Mouse (Mus musculus) midbrain, embryonic 11.5 days (tissue): ENCODE data around the gene Cnot3. TPM values are rescaled to one million over a fixed set of nuclear protein-coding genes. Genes with fewer than 3 reads are reported as not detected.
A peak's percentile ranks its signal among the peaks of the same experiment; 100 is the strongest.
"Not testable (repeated sequence)": the region's sequence is repeated elsewhere in the genome, so short reads cannot be mapped to it uniquely, and the experiment has no call there.

Experiments
- ATAC-seq: fragments of 200-750 bp; cut with Nextera tagmentation; 2 replicates; pipeline ENCODE4 v1.8.0; 2017; ENCODE audit warnings: moderate TSS enrichment, moderate library complexity; ENCODE audit not compliant: low FRiP score
- DNase-seq: peaks from one replicate; pipeline ENCODE4 v3.0.0; 2015; ENCODE audit warnings: low spot score; ENCODE audit errors: missing footprints
- H3K27ac ChIP-seq: fragments of 300-500 bp; sonication (generic); 2 replicates; pipeline ENCODE4 v1.5.1; 2014; ENCODE audit warnings: low read depth, low read length
- H3K27me3 ChIP-seq: fragments of 300-500 bp; sonication (generic); 2 replicates; pipeline ENCODE4 v1.6.1; 2014; ENCODE audit warnings: mild to moderate bottlenecking, low read length, moderate library complexity, mixed read lengths; ENCODE audit not compliant: control insufficient read depth, insufficient read depth
- H3K36me3 ChIP-seq: fragments of 300-500 bp; sonication (generic); 2 replicates; pipeline ENCODE4 v1.6.1; 2014; ENCODE audit warnings: mild to moderate bottlenecking, low read length, moderate library complexity, mixed read lengths; ENCODE audit not compliant: control insufficient read depth, insufficient read depth
- H3K4me1 ChIP-seq: fragments of 300-500 bp; sonication (generic); 2 replicates; pipeline ENCODE4 v1.6.1; 2014; ENCODE audit warnings: low read length; ENCODE audit not compliant: control insufficient read depth, insufficient read depth
- H3K4me2 ChIP-seq: fragments of 300-500 bp; sonication (generic); 2 replicates; pipeline ENCODE4 v1.6.1; 2014; ENCODE audit warnings: mild to moderate bottlenecking, moderate library complexity
- H3K4me3 ChIP-seq: fragments of 300-500 bp; sonication (generic); 2 replicates; pipeline ENCODE4 v1.5.1; 2014; ENCODE audit warnings: low read depth, low read length
- H3K9ac ChIP-seq: fragments of 300-500 bp; sonication (generic); 2 replicates; pipeline ENCODE4 v1.6.1; 2014; ENCODE audit warnings: low read length
- H3K9me3 ChIP-seq: fragments of 300-500 bp; sonication (generic); 2 replicates; pipeline ENCODE4 v1.6.1; 2016; ENCODE audit warnings: low read length; ENCODE audit not compliant: control insufficient read depth
- WGBS: fragments of 180-500 bp; shearing (Covaris S2); extraction: QIAGEN DNeasy Blood & Tissue Kit; methylation state at CpG from one replicate; pipeline ENCODE4 v1.1.7; 2014; 5-methylcytosine and 5-hydroxymethylcytosine counted together
- polyA plus RNA-seq: library from polyadenylated mRNA; unstranded; fragments of >200 nt; fragmentation: Nextera tagmentation; extraction: Ambion mirVana; gene quantifications from 2 replicates; pipeline ENCODE4 v1.2.1, GENCODE M21; 2014

Cnot3 gene
- polyA plus RNA-seq, 1 experiment from 2014 or later = 63.0 TPM

DNA sequence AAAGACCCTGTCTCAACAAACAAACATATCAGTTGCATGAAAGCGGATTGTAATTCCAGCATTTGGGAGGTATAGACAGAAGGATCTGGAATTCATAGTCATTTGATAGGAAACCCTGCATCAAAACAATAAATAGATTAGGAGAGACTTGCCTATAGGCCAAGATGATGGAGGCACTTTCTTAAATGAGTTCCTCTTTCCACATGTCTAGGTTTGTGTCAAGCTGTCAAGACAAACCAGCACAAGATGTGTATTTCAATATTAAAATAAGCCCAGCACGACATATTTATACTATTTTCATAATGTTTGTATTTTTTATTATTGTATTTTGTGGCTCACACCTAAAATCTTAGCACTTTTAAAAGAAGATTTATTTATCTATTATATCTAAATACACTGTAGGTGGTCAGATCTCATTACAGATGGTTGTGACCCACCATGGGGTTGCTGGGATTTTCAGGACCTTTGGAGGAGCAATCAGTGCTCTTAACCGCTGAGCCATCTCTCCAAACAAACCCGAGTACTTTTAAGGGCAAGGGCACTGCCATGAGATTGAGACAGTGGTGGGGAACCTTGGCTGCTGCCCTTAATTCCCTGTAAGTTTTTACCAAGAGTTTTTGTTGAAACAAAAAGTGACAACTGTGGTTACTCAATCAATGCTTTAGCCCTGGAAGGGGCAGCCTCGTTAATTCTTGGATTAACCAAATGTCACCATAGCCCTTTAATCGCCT lies 58.2 kb downstream of the Cnot3 start:
- Histone ChIP-seq H3K27me3 (no peaks in the 10 kb centered on the region), H3K4me2 (peak overlapping the region; percentile 96), H3K9me3 (no peaks in the 10 kb centered on the region), H3K36me3 (peaks cover 11% of the 10 kb centered on the region), H3K4me1 (peaks cover 10% of the 10 kb centered on the region), H3K9ac (peak overlapping the region; percentile 53), H3K4me3 (peak overlapping the region; percentile 90), H3K27ac (peak overlapping the region; percentile 85)
- DNase-seq = no peak
- peak; percentile 61 for ATAC-seq
- WGBS = 19% methylated on average over 6 of the region's 6 CpGs

DNA sequence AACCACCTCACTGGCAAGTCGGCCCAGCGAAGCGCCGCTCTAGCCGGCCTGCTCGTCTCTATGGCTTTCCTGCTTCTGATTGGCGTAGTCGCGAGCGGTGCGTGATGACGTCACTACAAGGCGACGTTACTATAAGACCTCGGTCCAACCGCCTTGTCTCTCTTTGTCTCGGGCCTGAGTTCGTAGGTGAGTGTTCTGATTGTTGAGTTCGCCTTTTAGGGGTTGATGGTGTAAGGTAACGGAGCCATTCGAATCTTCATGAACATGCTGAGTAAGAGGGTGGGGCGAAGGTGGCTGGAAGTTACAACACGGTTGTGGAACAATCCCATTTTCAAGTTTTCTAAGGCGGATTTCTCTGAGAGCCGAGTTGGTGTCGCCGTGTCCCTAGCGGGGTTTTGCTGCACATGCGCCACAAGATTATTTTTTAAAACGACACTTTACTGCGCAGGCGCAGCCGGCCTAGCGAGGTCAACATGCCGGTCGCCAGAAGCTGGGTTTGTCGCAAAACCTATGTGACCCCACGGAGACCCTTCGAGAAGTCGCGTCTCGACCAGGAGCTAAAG lies 58.9 kb downstream of the Cnot3 start, which contains the start of gene Rps9:
Gene Rps9, plus strand, starts transcription at position 115 of the 563 bp plus-strand sequence.
- peaks cover 11% of the 10 kb centered on the region; the same call in 1 of the 2 replicates for H3K36me3 ChIP-seq

DNA sequence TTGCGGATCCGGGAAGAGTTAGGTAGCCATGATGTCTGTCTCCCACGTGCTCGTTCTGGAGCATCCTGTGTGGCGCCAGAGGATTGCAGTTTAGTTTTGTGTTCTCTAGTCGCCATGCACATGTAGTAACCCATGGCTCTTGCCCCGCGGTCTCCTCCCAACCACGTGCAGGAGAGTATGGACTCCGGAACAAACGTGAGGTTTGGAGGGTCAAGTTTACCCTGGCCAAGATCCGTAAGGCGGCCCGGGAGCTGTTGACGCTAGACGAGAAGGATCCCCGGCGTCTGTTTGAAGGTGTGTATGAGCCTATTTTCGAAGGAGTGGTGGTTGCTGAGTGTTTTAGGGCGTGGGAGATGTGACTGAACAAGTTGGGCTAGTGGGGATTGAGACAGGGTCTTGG lies 59.4 kb downstream of the Cnot3 start:
- H3K4me1 ChIP-seq = peaks cover 10% of the 10 kb centered on the region
- H3K4me2 ChIP-seq = peak overlapping the region; percentile 96
- peaks cover 11% of the 10 kb centered on the region; the same call in 1 of the 2 replicates for H3K36me3 ChIP-seq
- no peaks in the 10 kb centered on the region for H3K27me3 ChIP-seq
- H3K9me3 ChIP-seq = no peaks in the 10 kb centered on the region
- DNase-seq (no peak), ATAC-seq (peak; percentile 47; the same call in 1 of the 2 replicates)
- H3K9ac ChIP-seq = peak overlapping the region; percentile 84
- under 1% methylated on average over 20 of the region's 20 CpGs for WGBS
- peak overlapping the region; percentile 85; the same call in 1 of the 2 replicates for H3K27ac ChIP-seq
- peak overlapping the region; percentile 90 for H3K4me3 ChIP-seq

More for the DNA sequence above, 58.9 kb downstream of the Cnot3 start, which contains the start of gene Rps9:
- Histone ChIP-seq H3K4me1 (peaks cover 10% of the 10 kb centered on the region), H3K27ac (peak within 1 kb of the TSS; percentile 85), H3K9me3 (no peaks in the 10 kb centered on the region), H3K4me3 (peak within 1 kb of the TSS; percentile 90), H3K27me3 (no peaks in the 10 kb centered on the region), H3K4me2 (peak within 1 kb of the TSS; percentile 96), H3K9ac (peak within 1 kb of the TSS; percentile 84)
- WGBS = 2% methylated on average over 42 of the region's 42 CpGs
- ATAC-seq (peak; percentile 96), DNase-seq (peak; percentile 99)

DNA sequence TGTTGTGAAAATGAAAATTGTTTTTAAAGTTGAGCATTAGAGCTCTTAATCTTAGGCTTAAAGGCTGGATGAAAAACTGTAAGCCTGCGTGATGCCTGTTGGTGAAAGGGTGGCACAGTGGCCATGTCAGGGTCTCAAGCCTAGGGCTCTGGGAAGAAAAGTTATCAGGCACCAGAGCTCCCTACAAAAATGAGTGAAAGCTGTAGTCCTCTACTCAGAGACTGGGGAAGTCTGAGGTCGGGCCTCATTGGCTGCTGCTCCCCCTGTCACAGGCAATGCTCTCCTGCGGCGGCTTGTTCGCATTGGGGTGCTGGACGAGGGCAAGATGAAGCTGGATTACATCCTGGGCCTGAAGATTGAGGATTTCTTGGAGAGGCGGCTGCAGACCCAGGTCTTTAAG lies 60.4 kb downstream of the Cnot3 start:
- 5% methylated on average over 6 of the region's 7 CpGs for WGBS

DNA sequence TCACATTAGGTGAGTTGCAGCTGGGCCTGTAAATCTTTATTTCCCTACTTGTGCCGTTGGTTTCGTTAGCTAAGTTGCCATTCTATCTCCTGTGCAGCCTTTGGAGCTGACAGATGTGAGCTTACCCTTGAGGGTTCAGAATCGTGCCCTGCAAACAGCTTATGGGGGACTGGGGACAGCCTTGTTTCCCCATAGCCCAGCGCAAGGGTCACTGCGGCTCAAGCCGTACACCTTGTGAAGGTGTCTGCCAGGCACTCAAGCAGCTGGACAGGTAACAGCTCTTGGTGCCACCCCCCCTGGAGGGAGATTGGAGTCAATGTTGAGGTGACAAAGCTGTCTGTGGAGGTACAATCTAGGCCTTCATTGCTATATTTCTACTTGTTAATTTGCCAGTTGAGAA lies 60.8 kb downstream of the Cnot3 start:
- Histone ChIP-seq H3K9ac (peak overlapping the region; percentile 84), H3K9me3 (no peaks in the 10 kb centered on the region), H3K4me3 (peak overlapping the region; percentile 90), H3K4me2 (peak overlapping the region; percentile 96), H3K27me3 (no peaks in the 10 kb centered on the region), H3K4me1 (peaks cover 10% of the 10 kb centered on the region), H3K27ac (no peak overlapping the region), H3K36me3 (peaks cover 9% of the 10 kb centered on the region; the same call in 1 of the 2 replicates)
- 37% methylated on average over 6 of the region's 6 CpGs for WGBS
- DNase-seq (no peak), ATAC-seq (no peak)

More for the DNA sequence above, 60.4 kb downstream of the Cnot3 start:
- H3K27me3 ChIP-seq, DNase-seq, H3K9me3 ChIP-seq, ATAC-seq, H3K4me1 ChIP-seq, H3K36me3 ChIP-seq: not testable (repeated sequence)
- Histone ChIP-seq H3K4me3 (peak overlapping the region; percentile 90), H3K4me2 (peak overlapping the region; percentile 96), H3K27ac (peak overlapping the region; percentile 25), H3K9ac (peak overlapping the region; percentile 84)

DNA sequence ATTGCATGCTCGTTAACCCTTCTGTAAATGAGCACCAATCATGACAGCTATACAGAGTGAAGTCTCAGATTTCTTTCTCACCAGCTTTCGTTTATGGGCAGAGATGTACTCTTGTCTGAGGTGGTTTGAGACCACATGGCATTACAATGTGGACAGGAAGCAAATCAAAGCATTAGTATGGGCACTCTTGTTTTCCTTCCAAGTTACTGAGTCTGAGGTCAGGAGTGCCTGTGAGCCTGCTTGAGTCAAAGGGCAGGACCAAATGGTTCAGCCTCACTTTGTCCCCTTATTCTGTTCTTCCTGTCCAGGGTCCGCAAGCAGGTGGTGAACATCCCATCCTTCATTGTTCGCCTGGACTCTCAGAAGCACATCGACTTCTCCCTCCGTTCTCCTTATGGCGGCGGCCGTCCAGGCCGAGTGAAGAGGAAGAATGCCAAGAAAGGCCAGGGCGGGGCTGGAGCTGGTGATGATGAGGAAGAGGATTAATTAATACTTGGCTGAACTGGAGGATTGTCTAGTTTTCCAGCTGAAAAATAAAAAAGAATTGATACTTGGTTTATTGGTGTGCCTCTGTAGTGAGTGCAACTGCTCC lies 61.4 kb downstream of the Cnot3 start:
- Histone ChIP-seq H3K4me2 (peak overlapping the region; percentile 96), H3K36me3 (peaks cover 9% of the 10 kb centered on the region; the same call in 1 of the 2 replicates), H3K4me1 (peaks cover 10% of the 10 kb centered on the region), H3K4me3 (peak overlapping the region; percentile 90), H3K9me3 (no peaks in the 10 kb centered on the region), H3K9ac (peak overlapping the region; percentile 84; the same call in 1 of the 2 replicates), H3K27ac (no peak overlapping the region), H3K27me3 (no peaks in the 10 kb centered on the region)
- WGBS = 63% methylated on average over 11 of the region's 11 CpGs
- ATAC-seq (no peak), DNase-seq (no peak)

DNA sequence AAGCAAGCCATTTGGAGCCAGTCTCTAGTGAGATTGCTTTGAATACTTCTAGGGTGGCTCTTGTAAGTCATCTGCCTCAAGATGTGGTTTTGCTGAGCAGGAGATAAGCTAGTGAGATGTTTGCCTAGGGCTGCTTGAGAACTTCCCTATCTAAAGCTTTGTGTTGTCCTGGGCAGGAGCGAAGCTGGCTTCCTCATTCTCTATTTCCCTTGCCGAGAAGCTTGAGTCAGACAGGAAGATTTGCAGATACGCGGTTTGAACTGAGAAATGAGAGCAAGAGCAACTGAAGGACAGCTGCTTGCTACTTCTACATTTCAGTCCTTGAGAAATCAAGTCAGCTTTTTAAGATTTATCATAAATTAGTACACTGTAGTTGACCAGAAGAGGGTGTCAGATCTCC lies 62.0 kb downstream of the Cnot3 start:
- peaks cover 10% of the 10 kb centered on the region for H3K4me1 ChIP-seq
- peaks cover 9% of the 10 kb centered on the region; the same call in 1 of the 2 replicates for H3K36me3 ChIP-seq
- no peak overlapping the region for H3K27ac ChIP-seq
- no peaks in the 10 kb centered on the region for H3K27me3 ChIP-seq
- WGBS = 74% methylated on average over 4 of the region's 4 CpGs
- DNase-seq = no peak
- no peak overlapping the region for H3K9ac ChIP-seq
- H3K4me2 ChIP-seq = no peak overlapping the region
- no peaks in the 10 kb centered on the region for H3K9me3 ChIP-seq
- H3K4me3 ChIP-seq = no peak overlapping the region
- no peak for ATAC-seq

DNA sequence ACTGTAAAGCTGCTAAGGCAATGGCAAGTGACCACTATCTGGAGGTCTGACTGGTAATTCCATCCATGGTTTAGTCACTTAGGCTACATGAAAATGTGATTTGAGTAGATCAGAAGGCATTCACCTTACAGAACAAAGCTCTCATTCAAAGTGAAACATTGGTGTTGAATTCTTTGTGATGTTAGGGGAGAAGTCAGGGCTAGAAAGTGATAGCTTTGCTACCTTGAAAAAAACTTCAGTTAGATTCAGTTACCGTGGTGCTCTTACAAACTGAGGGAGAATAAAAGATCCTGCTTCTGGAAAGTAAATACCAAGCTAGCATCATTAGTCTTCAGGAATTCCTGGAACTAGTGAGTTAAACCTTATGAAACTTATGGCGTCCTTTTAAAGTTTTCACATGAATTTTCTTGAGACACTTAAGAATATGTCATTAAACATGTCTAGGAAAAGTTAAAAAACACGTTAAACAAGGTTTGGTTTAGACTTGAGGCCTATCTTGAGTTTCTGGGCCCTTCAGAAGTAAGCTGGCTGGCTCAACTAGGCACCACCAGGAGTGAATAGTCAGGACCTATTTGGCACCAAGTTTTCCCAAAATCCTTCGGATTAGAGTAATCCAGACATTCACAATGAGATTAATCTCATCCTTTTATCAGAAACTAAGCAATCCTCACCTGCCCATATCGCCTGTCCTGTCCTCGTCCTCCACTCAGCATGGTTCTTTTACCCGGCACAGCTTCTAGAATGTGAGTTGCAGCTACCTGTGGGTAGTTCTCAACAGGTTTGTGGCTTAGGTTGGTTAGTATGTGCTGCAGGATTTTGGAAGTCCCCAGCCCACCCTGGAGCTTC lies 62.7 kb downstream of the Cnot3 start:
- H3K36me3 ChIP-seq = peaks cover 9% of the 10 kb centered on the region; the same call in 1 of the 2 replicates
- DNase-seq = no peak
- 17% methylated on average over 7 of the region's 7 CpGs for WGBS
- H3K27me3 ChIP-seq = no peaks in the 10 kb centered on the region
- no peaks in the 10 kb centered on the region for H3K9me3 ChIP-seq
- no peak overlapping the region for H3K4me3 ChIP-seq
- H3K9ac ChIP-seq = no peak overlapping the region
- H3K4me2 ChIP-seq = no peak overlapping the region
- no peak for ATAC-seq
- no peak overlapping the region for H3K27ac ChIP-seq
- peaks cover 10% of the 10 kb centered on the region for H3K4me1 ChIP-seq
